Mouse (Mus musculus): Measurements from ENCODE around the gene Olfr1289. TPM values are rescaled to one million over a fixed set of nuclear protein-coding genes. Genes with fewer than 3 reads are reported as not detected.

Olfr1289 gene
- total RNA-seq (2023), result not detected

GRCm38 (mm10) chr2:111480519-111480918, at the start of gene Olfr1289:
Olfr1289 (plus strand) TSS chr2:111480819.

DNA sequence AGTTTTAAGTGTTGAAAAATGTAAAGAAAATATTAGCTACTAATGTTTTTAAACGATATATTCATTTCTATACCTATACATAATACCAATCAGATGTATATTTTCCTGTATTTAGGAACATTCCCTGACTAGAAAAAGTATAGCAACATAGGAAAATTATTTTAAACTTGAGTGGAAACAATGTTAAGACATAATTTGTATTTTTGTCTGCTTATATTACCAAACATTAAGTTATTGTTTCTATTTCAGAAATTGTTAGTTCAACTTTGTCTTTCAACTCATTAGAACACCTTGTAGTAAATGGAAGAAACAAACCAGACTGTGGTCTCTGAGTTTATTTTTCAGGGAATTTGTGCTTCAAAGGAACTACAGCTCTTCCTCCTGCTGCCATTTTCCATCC, 31.8 kb upstream of the Olfr1289 start, which contains the start of gene Olfr1287:
Gene Olfr1287 (plus strand): TSS at position 301 of the 400 bp plus-strand sequence.

GRCm38 (mm10) chr2:111473801-111474200, 6.8 kb upstream of the Olfr1289 start, which contains the start of gene Olfr1288:
Olfr1288 (plus strand) TSS chr2:111474101.

GRCm38 (mm10) chr2:111493729-111494128, 13.1 kb downstream of the Olfr1289 start, which contains the start of gene Olfr1290:
Olfr1290 (minus strand) TSS chr2:111493829.

GRCm38 (mm10) chr2:111496880-111497279, 16.3 kb downstream of the Olfr1289 start, which contains the start of gene Olfr1291-ps1:
Olfr1291-ps1 (plus strand) TSS chr2:111497180.

GRCm38 (mm10) chr2:111524903-111525302, 44.3 kb downstream of the Olfr1289 start, which contains the start of gene Olfr1293-ps:
Olfr1293-ps (plus strand) TSS chr2:111525203.

Other genes starting within 250 kb of the Olfr1289 start
- gene Olfr1275, start 245.5 kb upstream of the Olfr1289 start, total RNA-seq (2023), result not detected
- gene Olfr1276, start 226.3 kb upstream of the Olfr1289 start, total RNA-seq (2023), result not detected
- not detected for gene Olfr1277, start 206.7 kb upstream of the Olfr1289 start, total RNA-seq (2023)
- gene Olfr1278, start 190.7 kb upstream of the Olfr1289 start, total RNA-seq (2023), result not detected
- gene Olfr1279, start 180.2 kb upstream of the Olfr1289 start, total RNA-seq (2023), result not detected
- not detected for gene Olfr1280, start 166.8 kb upstream of the Olfr1289 start, total RNA-seq (2023)
- gene Olfr1281, start 154.3 kb upstream of the Olfr1289 start, total RNA-seq (2023), result not detected
- gene Olfr1282, start 144.7 kb upstream of the Olfr1289 start, total RNA-seq (2023), result not detected
- not detected for gene Olfr1283, start 114.0 kb upstream of the Olfr1289 start, total RNA-seq (2023)
- not detected for gene Olfr1284, start 105.3 kb upstream of the Olfr1289 start, total RNA-seq (2023)
- gene Olfr1286, start 57.7 kb upstream of the Olfr1289 start, total RNA-seq (2023), result not detected
- gene Olfr1287, start 31.7 kb upstream of the Olfr1289 start, total RNA-seq (2023), result not detected
- gene Olfr1288, start 6.7 kb upstream of the Olfr1289 start, total RNA-seq (2023), result not detected
- not detected for gene Olfr1290, start 13.0 kb downstream of the Olfr1289 start, total RNA-seq (2023)
- not detected for gene Olfr1291-ps1, start 16.4 kb downstream of the Olfr1289 start, total RNA-seq (2023)
- not detected for gene Olfr1293-ps, start 44.4 kb downstream of the Olfr1289 start, total RNA-seq (2023)
- not detected for gene Olfr1294, start 59.5 kb downstream of the Olfr1289 start, total RNA-seq (2023)
- not detected for gene Olfr1295, start 88.9 kb downstream of the Olfr1289 start, total RNA-seq (2023)
- gene Olfr1297, start 145.7 kb downstream of the Olfr1289 start, total RNA-seq (2023), result not detected
- not detected for gene Olfr1298, start 168.4 kb downstream of the Olfr1289 start, total RNA-seq (2023)
- not detected for gene Olfr1299, start 180.6 kb downstream of the Olfr1289 start, total RNA-seq (2023)